Mouse (Mus musculus): ENCODE results near the gene Rarres1.

- TF ChIP-seq E2F4 (IDR thresholded peaks at IDR 0.05; ENCODE audit: borderline replicate concordance, low read depth, low read length) (no peak), CHD2 (IDR thresholded peaks at IDR 0.05; ENCODE audit: low read length) (no peak), GATA1 (IDR thresholded peaks at IDR 0.05; ENCODE audit: low read depth, low read length) (no peak), NRF1 (IDR thresholded peaks at IDR 0.05; ENCODE audit: insufficient read depth, low read depth, low read length, poor library complexity, severe bottlenecking) (no peak), POLR2AphosphoS2 (IDR thresholded peaks at IDR 0.05; ENCODE audit: low read length) (no peak), EP300 (IDR thresholded peaks at IDR 0.05; ENCODE audit: low read depth in 1 of 2, low read length in 2 of 2) (no peak), CTCF (IDR thresholded peaks at IDR 0.05 in 2 of 3, conservative IDR thresholded peaks at IDR 0.05 in 1 of 3; ENCODE audit: control insufficient read depth in 1 of 3, insufficient read depth in 1 of 3, low read depth in 2 of 3, low read length in 3 of 3, poor library complexity in 1 of 3, severe bottlenecking in 1 of 3) (no peak), POLR2AphosphoS5 (IDR thresholded peaks at IDR 0.05; ENCODE audit: borderline replicate concordance, low read depth, low read length) (no peak), HCFC1 (IDR thresholded peaks at IDR 0.05; ENCODE audit: low read depth, low read length) (no peak), POLR2A (IDR thresholded peaks at IDR 0.05; ENCODE audit: control insufficient read depth in 1 of 2, insufficient read depth in 1 of 2, low read depth in 1 of 2, low read length in 2 of 2, poor library complexity in 1 of 2) (no peak)
Measured at GRCm38 (mm10) chr3:67514801-67515273, 486 bp downstream of the Rarres1 start.
